Mouse (Mus musculus) macrophage (primary cell): ENCODE data around the gene Tmem110. TPM values are rescaled to one million over a fixed set of nuclear protein-coding genes. Genes with fewer than 3 reads are reported as not detected.

Experiments
- H3K27ac ChIP-seq: fragments of 350-480 bp; formaldehyde crosslinking; 2 replicates; pipeline ENCODE4 v1.9.0; 2021
- H3K36me3 ChIP-seq: fragments of 350-480 bp; formaldehyde crosslinking; 2 replicates; pipeline ENCODE4 v1.9.0; 2021; ENCODE audit errors: inconsistent target
- H3K4me3 ChIP-seq: fragments of 350-480 bp; formaldehyde crosslinking; 2 replicates; pipeline ENCODE4 v1.9.0; 2021; ENCODE audit errors: inconsistent target
- H3K79me2 ChIP-seq: fragments of 350-480 bp; formaldehyde crosslinking; 2 replicates; pipeline ENCODE4 v1.9.0; 2021; ENCODE audit errors: inconsistent target
- WGBS: methylation state at CpG from one replicate; pipeline ENCODE4 v1.1.7; 2026; ENCODE audit warnings: inconsistent platforms; ENCODE audit not compliant: missing documents; 5-methylcytosine and 5-hydroxymethylcytosine counted together
- polyA plus RNA-seq: library from polyadenylated mRNA; stranded (reverse); fragments of 250-400 nt; gene quantifications from 3 replicates; pipeline ENCODE4 v1.2.4, GENCODE M21; 2018; ENCODE audit warnings: inconsistent platforms

The Tmem110 gene
- polyA plus RNA-seq, 1 experiment from 2014 or later = 4.9 TPM

DNA sequence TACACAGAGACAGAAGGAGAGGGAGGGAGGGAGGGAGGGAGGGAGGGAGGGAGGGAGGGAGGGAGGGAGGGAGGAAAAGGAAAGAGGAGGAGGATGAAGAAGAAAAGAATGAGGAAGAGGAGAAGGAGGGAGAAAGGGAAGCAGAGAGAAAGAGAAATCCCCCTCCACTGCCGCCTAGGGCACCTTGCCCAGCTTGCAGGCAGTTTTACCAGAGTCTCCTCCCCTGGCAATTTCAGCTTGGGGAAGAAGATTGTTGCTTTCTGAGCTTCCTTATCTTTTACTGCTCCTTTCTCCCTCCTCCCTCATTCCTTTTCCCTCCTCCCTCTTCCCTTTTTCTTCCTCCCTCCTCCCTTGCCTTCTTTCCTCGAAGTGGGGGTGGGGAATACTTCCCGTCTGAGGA lies 77.6 kb downstream of the Tmem110 start:
- no peak overlapping the region for H3K27ac ChIP-seq
- H3K79me2 ChIP-seq = no peaks in the 10 kb centered on the region
- no peak overlapping the region for H3K4me3 ChIP-seq
- WGBS = 28% methylated on average over 2 of the region's 3 CpGs
- H3K36me3 ChIP-seq = no peaks in the 10 kb centered on the region

DNA sequence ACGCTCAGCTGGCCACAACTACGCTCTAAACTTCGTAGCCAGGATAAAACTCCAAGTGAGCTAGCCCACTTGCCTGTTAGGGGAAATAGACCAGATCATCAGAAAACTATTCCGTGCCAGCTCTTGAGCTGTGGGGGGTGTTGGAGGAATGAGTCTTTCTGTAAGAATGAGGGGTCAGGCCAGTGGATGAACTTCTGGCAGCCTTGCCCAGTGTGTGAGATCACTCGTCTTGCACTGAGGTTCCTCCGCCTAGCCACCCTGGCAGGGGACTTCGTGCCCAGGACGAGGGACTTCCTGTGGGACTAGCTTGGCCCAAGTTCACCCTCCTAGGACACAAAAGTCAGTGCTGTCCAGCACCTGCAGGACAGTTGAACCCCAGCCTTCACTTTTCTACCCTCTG lies 78.9 kb downstream of the Tmem110 start:
- 85% methylated on average over 8 of the region's 8 CpGs for WGBS

DNA sequence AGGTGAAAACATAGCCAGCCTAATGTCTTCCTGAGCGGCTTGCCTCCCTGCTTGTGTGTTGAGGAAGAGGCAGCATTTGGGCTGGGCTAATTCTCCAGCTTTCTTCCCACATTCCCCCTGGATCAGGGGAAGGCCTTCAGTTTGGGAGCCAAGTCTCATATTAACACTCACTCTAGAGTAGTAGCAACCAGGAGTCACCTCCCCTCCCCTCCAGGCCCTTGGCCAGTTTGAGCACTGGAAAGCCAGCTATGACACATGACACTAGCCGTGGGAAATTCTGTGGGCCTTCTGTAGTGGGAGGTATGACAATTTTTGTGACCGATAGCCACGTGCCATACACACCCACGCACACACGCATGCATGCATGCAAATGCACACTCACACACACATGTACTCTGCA lies 80.6 kb downstream of the Tmem110 start:
- no peak overlapping the region for H3K4me3 ChIP-seq
- no peaks in the 10 kb centered on the region for H3K36me3 ChIP-seq
- no peak overlapping the region for H3K27ac ChIP-seq
- WGBS = 93% methylated on average over 6 of the region's 6 CpGs
- H3K79me2 ChIP-seq = no peaks in the 10 kb centered on the region

More for the DNA sequence above, 78.9 kb downstream of the Tmem110 start:
- H3K36me3 ChIP-seq = no peaks in the 10 kb centered on the region
- no peak overlapping the region for H3K27ac ChIP-seq
- no peak overlapping the region for H3K4me3 ChIP-seq
- H3K79me2 ChIP-seq = no peaks in the 10 kb centered on the region

DNA sequence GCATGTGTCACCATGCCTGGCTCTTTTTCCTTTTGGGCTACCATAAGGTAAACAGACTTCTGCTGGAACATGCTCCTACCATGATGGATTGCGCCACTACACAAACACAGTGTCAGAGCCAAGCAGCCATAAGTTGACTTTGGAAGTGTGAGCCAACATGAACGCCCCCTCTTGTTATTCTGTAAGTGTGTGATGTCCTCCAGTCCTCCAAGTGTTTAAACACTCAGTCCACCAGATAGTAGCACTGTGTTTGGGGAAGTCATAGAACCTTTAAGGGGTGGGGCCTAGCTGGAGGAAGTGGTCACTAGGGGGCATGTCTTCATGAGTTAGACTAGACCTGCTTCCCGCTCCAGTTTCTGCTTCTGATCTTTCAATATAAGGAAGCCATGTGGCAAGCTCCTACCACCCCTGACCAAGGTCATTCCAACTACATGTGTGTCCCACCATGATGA lies 82.5 kb downstream of the Tmem110 start:
- no peaks in the 10 kb centered on the region for H3K79me2 ChIP-seq
- no peak overlapping the region for H3K27ac ChIP-seq
- no peaks in the 10 kb centered on the region for H3K36me3 ChIP-seq
- H3K4me3 ChIP-seq = no peak overlapping the region
- WGBS = 57% methylated on average over 3 of the region's 3 CpGs

DNA sequence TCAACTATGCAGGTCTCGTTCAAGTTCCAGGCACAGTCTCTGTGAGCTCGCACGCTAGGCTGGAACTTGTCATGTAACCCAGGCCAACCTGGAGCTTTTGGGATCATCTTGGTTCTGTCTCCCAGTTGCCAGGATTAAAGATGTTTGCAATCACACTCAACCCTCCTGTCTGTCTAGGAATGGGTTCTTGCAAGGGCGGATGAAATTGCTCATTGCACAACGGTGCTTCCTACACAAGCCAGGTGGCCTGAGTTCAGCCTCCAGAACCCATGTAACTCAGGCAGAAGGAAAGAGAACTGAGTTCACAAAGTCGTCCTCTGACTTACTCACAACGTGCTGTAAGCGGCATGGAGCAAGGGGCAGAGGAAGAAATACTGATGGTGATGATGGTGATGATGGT lies 85.8 kb downstream of the Tmem110 start:
- Histone ChIP-seq H3K79me2 (no peaks in the 10 kb centered on the region), H3K36me3 (no peaks in the 10 kb centered on the region), H3K4me3 (no peak overlapping the region), H3K27ac (no peak overlapping the region)
- WGBS = 85% methylated on average over 8 of the region's 8 CpGs

DNA sequence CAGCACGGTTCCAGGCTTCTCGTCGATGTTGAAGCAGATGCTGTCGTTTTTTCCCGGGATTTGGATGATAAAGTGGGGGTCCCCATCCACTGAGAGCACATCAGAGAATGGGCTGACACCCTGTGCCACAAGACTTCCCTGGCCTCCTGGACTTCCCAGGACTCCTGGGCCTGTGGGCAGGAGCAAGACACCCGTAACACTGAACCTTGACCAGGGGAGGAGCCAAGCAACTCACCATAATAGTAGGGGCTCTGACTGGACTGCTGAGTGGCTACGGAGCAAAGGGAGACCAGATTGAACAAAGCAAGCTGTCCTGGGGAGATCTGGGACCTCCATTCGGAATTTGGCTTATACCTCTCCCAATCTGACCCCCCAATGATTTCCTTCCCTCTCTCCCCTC lies 87.3 kb downstream of the Tmem110 start:
- no peak overlapping the region for H3K4me3 ChIP-seq
- H3K79me2 ChIP-seq = no peaks in the 10 kb centered on the region
- no peak overlapping the region for H3K27ac ChIP-seq
- H3K36me3 ChIP-seq = no peaks in the 10 kb centered on the region
- 87% methylated on average over 8 of the region's 8 CpGs for WGBS

DNA sequence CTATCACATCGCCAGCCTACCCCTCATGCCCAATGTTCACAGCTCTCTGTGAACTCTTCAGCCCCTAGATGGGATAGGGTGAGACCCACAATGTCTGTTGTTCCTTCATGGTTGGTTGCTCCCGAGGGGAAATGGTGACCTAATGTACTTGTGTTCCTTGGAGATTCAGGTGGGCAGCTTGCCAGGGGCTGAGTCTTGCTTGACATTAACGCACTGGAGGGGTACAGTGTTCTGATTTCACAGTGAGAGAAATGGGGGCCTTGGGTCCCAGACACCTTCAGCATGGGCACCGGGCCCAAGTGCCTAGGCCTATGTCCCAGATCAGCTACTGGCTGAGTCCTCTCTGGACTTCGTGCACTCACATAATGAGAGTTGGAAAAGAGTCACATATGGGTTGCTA lies 88.0 kb downstream of the Tmem110 start:
- H3K36me3 ChIP-seq = no peaks in the 10 kb centered on the region
- H3K27ac ChIP-seq = no peak overlapping the region
- no peaks in the 10 kb centered on the region for H3K79me2 ChIP-seq
- 87% methylated on average over 5 of the region's 5 CpGs for WGBS
- H3K4me3 ChIP-seq = no peak overlapping the region

DNA sequence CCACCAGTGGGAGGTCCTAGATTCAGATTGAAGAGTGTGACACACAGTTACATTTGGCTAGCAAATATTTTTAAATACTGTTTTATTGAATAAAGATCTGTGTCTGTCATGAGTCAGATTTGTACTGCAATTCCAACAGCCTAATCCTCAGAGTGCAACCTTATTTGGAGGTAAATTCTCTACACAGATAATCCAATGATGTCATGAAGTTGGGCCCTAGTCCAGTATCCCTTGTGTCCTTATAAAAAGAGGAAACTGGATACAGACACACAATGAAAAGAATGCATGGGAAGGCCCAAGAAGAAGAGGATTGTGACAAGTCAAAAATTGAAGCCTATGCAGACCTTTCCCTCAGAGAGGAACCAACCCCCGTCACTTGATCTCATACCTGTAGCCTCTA lies 91.1 kb downstream of the Tmem110 start:
- no peaks in the 10 kb centered on the region for H3K36me3 ChIP-seq
- WGBS = 69% methylated on average over 1 of the region's 1 CpGs
- no peak overlapping the region for H3K4me3 ChIP-seq
- H3K79me2 ChIP-seq = no peaks in the 10 kb centered on the region
- H3K27ac ChIP-seq = no peak overlapping the region

DNA sequence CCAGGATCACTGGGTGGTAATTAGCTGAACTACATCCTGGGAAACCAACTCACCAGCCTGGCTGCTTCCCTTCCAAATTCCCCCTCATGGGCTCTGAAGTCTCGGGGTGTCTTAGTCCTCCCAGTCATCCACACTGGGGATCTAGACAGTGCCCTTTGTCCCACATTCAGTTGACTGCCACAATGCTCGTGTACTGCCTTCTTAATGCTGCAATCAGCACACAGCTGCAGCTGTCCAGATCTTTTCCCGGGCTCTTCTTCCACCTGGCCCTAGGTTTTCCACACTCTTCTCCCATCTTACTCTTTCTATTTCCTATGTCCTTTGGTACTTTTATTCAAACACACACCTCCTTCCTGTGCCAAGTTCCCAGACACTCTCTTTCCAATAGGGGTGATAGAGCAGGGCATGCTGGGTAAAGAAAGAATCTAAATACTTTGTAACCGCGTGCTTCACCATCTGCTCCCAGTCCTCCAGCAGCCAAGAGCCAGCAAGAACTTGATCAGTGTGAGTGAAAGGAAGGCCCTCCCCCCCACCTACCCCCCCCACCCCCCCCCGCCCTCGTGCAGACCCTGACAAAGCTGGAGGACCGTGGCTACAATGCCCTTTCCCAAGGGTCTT lies 96.8 kb downstream of the Tmem110 start:
- 76% methylated on average over 8 of the region's 8 CpGs for WGBS
- Histone ChIP-seq H3K79me2 (no peaks in the 10 kb centered on the region), H3K36me3 (no peaks in the 10 kb centered on the region), H3K4me3 (no peak overlapping the region), H3K27ac (no peak overlapping the region)

DNA sequence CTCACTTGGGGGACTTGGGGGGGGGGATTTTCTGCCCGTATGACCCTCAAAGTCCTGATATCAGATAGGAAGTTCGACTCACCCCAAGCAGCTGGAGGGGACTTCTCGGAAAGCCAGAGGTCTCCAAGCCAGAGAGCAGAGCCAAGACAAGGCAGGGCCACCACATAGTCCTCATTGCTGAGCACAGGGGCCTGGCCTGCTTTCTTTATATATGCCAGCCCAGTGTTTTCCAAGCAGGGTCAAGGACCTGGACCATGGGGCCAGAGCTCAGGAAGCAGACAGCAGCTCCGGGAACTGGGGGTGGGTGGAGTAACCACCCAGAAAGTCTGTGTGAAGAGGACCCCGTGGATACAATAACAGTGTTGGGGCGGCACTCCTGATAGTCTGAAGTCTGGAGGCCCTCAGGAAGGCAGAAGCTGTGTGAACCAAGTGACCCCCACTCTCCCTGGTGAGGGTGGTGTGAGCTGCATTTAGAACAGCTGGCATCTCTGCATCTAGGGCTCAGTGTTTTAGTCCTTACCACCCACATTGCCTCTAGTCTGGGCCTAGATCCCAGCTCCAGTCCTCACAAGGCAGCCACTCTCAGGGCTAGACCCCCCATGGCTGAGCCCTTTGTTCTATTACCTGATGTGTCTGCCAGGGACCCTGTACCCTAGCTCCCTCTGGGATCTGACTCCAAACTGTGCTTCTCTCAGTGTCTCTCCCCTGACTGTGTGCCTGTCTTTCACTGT lies 98.2 kb downstream of the Tmem110 start, which contains the start of gene Itih3:
Gene Itih3, minus strand, starts transcription at position 386 of the 731 bp plus-strand sequence.
- no peaks in the 10 kb centered on the region for H3K79me2 ChIP-seq
- no peak within 1 kb of the TSS for H3K4me3 ChIP-seq
- 61% methylated on average over 4 of the region's 6 CpGs for WGBS
- no peak within 1 kb of the TSS for H3K27ac ChIP-seq
- H3K36me3 ChIP-seq = no peaks in the 10 kb centered on the region

DNA sequence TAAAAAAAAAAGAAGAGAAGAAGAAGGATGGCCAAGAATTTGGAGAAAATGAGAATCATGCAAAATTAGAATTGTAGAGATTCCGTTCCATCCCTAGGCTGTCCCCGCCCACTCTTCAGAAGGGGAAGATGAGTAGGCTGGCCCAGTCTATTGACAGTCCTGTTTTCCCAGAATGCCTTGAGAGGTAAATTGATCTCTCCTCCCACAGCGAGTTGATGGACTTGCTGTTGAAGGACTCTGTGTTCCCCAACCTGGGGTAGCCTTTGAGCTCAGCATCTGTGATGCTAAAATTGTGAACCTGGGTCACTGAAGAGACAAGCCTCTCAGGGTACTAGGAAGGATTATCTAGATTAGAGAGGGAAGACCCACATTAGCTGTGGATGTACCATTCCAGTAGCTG lies 100.1 kb downstream of the Tmem110 start:
- 97% methylated on average over 3 of the region's 3 CpGs for WGBS
- no peaks in the 10 kb centered on the region for H3K36me3 ChIP-seq
- no peak overlapping the region for H3K4me3 ChIP-seq
- no peaks in the 10 kb centered on the region for H3K79me2 ChIP-seq
- H3K27ac ChIP-seq = no peak overlapping the region

Other genes starting within 250 kb of the Tmem110 start
- 108 to 303 TPM (median 176 TPM) in 3 replicates for gene Prkcd, start 199.4 kb upstream of the Tmem110 start, polyA plus RNA-seq
- gene Rft1, start 171.2 kb upstream of the Tmem110 start, polyA plus RNA-seq = 11.3 to 19.5 TPM (median 16.6 TPM) in 3 replicates
- 21.6 to 32.5 TPM (median 29.4 TPM) in 3 replicates for gene Sfmbt1, start 110.7 kb upstream of the Tmem110 start, polyA plus RNA-seq
- 0.19 TPM in 1 of 3 replicates, not detected in the others for gene Mustn1, start 53.6 kb downstream of the Tmem110 start, polyA plus RNA-seq
- gene Itih4, start 60.9 kb downstream of the Tmem110 start, polyA plus RNA-seq = not detected in 3 replicates
- gene Itih3, start 98.2 kb downstream of the Tmem110 start, polyA plus RNA-seq = not detected in 3 replicates
- gene Itih1, start 117.7 kb downstream of the Tmem110 start, polyA plus RNA-seq = not detected in 3 replicates
- gene Nek4, start 125.8 kb downstream of the Tmem110 start, polyA plus RNA-seq = 5.6 to 7.4 TPM (median 5.9 TPM) in 3 replicates
- 25.5 to 38.1 TPM (median 30.8 TPM) in 3 replicates for gene Glt8d1, start 175.8 kb downstream of the Tmem110 start, polyA plus RNA-seq
- 227 to 384 TPM (median 331 TPM) in 3 replicates for gene Spcs1, start 176.1 kb downstream of the Tmem110 start, polyA plus RNA-seq
- gene Pbrm1, start 193.5 kb downstream of the Tmem110 start, polyA plus RNA-seq = 19.0 to 25.4 TPM (median 21.5 TPM) in 3 replicates
- 29.0 to 64.4 TPM (median 63.1 TPM) in 3 replicates for gene Gnl3, start 193.6 kb downstream of the Tmem110 start, polyA plus RNA-seq